In the genomic region with DNA sequence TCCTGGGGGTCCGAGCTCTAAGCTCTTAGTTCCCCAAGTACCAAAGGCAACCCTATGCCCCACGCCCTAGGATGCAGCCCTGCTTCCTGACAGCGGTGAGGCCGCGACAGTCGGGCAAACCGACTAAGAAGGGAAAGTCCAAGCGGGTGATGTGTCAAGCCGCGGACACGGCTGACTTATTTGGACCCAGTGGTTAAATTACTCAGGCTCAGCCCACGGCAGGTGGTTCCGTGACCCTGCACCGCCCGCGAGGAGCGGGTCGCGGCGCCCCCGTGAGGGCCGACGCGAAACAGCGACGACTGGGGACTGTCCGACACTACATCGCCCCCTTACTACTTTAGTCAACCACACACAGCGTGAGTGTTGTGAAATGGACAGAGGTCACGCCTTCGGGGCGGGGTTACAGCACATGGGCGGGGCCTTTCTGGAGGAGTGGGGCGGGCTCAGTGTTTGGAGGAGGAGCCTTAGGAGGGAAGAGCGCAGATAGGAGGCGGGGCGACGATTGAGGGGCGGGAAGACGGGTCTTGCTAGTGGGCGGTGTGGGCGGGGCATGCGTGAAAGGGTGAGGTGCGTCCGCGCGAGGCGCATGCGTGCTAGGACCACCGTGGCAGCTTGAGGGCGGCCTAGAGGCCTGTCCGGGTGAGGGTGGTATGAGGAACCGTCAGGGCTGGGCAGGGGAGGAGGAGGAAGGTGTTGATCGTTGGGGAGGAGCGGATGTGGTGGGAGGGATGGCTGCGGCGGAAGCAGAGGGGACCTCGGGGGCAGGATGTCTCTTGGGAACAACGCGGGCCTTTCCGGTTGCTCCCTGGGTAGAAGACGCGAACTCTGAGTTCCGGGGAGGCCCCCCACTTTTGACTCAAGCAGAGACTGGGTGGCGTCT, we compare ENCODE assay signal across 8 mouse cellular contexts. TPM values are rescaled to one million over a fixed set of nuclear protein-coding genes. Genes with fewer than 3 reads are reported as not detected.
DNase-seq lines count a peak whose midpoint lies in the region; ATAC-seq and TF ChIP-seq lines count a peak whose summit lies in the region.

A gene (plus strand): TSS at position 555 of the 880 bp plus-strand sequence.

- H3K27me3 ChIP-seq in heart, embryonic 12.5 days (replicated peaks): no peaks in the 10 kb centered on the region
- H3K27me3 ChIP-seq in kidney, postnatal 0 days (ENCODE audit: insufficient read depth, low read length): no peaks in the 10 kb centered on the region
- no peaks in the 10 kb centered on the region for H3K27me3 ChIP-seq in liver, embryonic 11.5 days (replicated peaks; ENCODE audit: control insufficient read depth, insufficient read depth, low read length)
- no peaks in the 10 kb centered on the region for H3K27me3 ChIP-seq in stomach, embryonic 14.5 days (ENCODE audit: control insufficient read depth, insufficient read depth, low read length)

- peak within 1 kb of the TSS; percentile 72 for H3K4me2 ChIP-seq in heart, embryonic 12.5 days
- H3K4me2 ChIP-seq in kidney, postnatal 0 days (ENCODE audit: low read length): peak within 1 kb of the TSS; percentile 48
- peak within 1 kb of the TSS; percentile 67 for H3K4me2 ChIP-seq in liver, embryonic 11.5 days
- peak within 1 kb of the TSS; percentile 62 for H3K4me2 ChIP-seq in stomach, embryonic 14.5 days (replicated peaks; ENCODE audit: low read depth, low read length)

- peak; percentile 91 for ATAC-seq in erythroid progenitor cell, adult 5-6 weeks (replicated peaks; ENCODE audit: low FRiP score, poor library complexity, severe bottlenecking)
- ATAC-seq in heart, embryonic 12.5 days (ENCODE audit: insufficient number of reproducible peaks, low FRiP score): peak; percentile 98
- ATAC-seq in kidney, postnatal 0 days (replicated peaks; ENCODE audit: low FRiP score, low read depth): peak; percentile 96
- peak; percentile 95 for ATAC-seq in liver, embryonic 11.5 days (replicated peaks; ENCODE audit: low FRiP score)
- ATAC-seq in stomach, embryonic 14.5 days (ENCODE audit: insufficient number of reproducible peaks, insufficient read depth, low FRiP score, low read depth): peak; percentile 95

- TF ChIP-seq CTCF in kidney, postnatal 0 days (IDR thresholded peaks at IDR 0.05; ENCODE audit: low read depth): peak; percentile 90

- H3K36me3 ChIP-seq in heart, embryonic 12.5 days: peaks cover 23% of the 10 kb centered on the region
- peaks cover 14% of the 10 kb centered on the region; the same call in 1 of the 2 replicates for H3K36me3 ChIP-seq in kidney, postnatal 0 days (ENCODE audit: insufficient read depth, low read length)
- peaks cover 5% of the 10 kb centered on the region for H3K36me3 ChIP-seq in liver, embryonic 11.5 days (ENCODE audit: control insufficient read depth, insufficient read depth, low read length)
- peaks cover 12% of the 10 kb centered on the region; the same call in 1 of the 2 replicates for H3K36me3 ChIP-seq in stomach, embryonic 14.5 days (ENCODE audit: control insufficient read depth, insufficient read depth, low read length)

- H3K4me1 ChIP-seq in heart, embryonic 12.5 days (replicated peaks): peaks cover 13% of the 10 kb centered on the region
- 0 out of 2 replicates have a peak, but pooled peaks cover 4% of the 10 kb centered on the region for H3K4me1 ChIP-seq in kidney, postnatal 0 days (replicated peaks; ENCODE audit: insufficient read depth, low read length)
- peaks cover 9% of the 10 kb centered on the region; the same call in 1 of the 2 replicates for H3K4me1 ChIP-seq in liver, embryonic 11.5 days (replicated peaks; ENCODE audit: control insufficient read depth, insufficient read depth, low read length)
- H3K4me1 ChIP-seq in stomach, embryonic 14.5 days (ENCODE audit: control insufficient read depth, insufficient read depth, low read length): peaks cover 5% of the 10 kb centered on the region

- DNase-seq in CD4-positive helper T cell, adult 2 months (ENCODE audit: low read depth, low spot score): peak; percentile 99
- peak; percentile 95 for DNase-seq in brain, embryonic 18.5 days (ENCODE audit: low read depth, low spot score)
- DNase-seq in kidney, postnatal 0 days (ENCODE audit: low spot score): peak; percentile 99
- peak; percentile 100 for DNase-seq in liver, embryonic 11.5 days (ENCODE audit: low spot score)
- peak; percentile 100 for DNase-seq in naive thymus-derived CD4-positive, alpha-beta T cell, adult 2 months (ENCODE audit: low read depth)

- peak within 1 kb of the TSS; percentile 88 for H3K27ac ChIP-seq in heart, embryonic 12.5 days (ENCODE audit: poor library complexity, severe bottlenecking)
- H3K27ac ChIP-seq in kidney, postnatal 0 days: peak within 1 kb of the TSS; percentile 69
- peak within 1 kb of the TSS; percentile 76 for H3K27ac ChIP-seq in liver, embryonic 11.5 days (ENCODE audit: low read depth, low read length)
- H3K27ac ChIP-seq in stomach, embryonic 14.5 days (ENCODE audit: low read length): peak within 1 kb of the TSS; percentile 85

- peak within 1 kb of the TSS; percentile 74 for H3K9ac ChIP-seq in heart, embryonic 12.5 days
- peak within 1 kb of the TSS; percentile 60 for H3K9ac ChIP-seq in kidney, postnatal 0 days (ENCODE audit: low read depth, low read length)
- peak within 1 kb of the TSS; percentile 74 for H3K9ac ChIP-seq in liver, embryonic 11.5 days (ENCODE audit: low read depth, low read length)
- peak within 1 kb of the TSS; percentile 60 for H3K9ac ChIP-seq in stomach, embryonic 14.5 days (replicated peaks; ENCODE audit: low read depth, low read length)

- H3K4me3 ChIP-seq in heart, embryonic 12.5 days: peak within 1 kb of the TSS; percentile 68
- peak within 1 kb of the TSS; percentile 43 for H3K4me3 ChIP-seq in kidney, postnatal 0 days (replicated peaks; ENCODE audit: low read depth, low read length)
- peak within 1 kb of the TSS; percentile 64 for H3K4me3 ChIP-seq in liver, embryonic 11.5 days (ENCODE audit: low read depth, low read length)
- peak within 1 kb of the TSS; percentile 64 for H3K4me3 ChIP-seq in stomach, embryonic 14.5 days (ENCODE audit: low read depth, low read length)

- H3K9me3 ChIP-seq in heart, embryonic 12.5 days (replicated peaks): peaks cover 4% of the 10 kb centered on the region; the same call in 1 of the 2 replicates
- H3K9me3 ChIP-seq in kidney, postnatal 0 days (replicated peaks; ENCODE audit: low read length): no peaks in the 10 kb centered on the region
- no peaks in the 10 kb centered on the region; the same call in 1 of the 2 replicates for H3K9me3 ChIP-seq in liver, embryonic 11.5 days (ENCODE audit: control insufficient read depth, low read length)
- peaks cover 4% of the 10 kb centered on the region; the same call in 1 of the 2 replicates for H3K9me3 ChIP-seq in stomach, embryonic 14.5 days (ENCODE audit: control insufficient read depth, low read depth, low read length)

- under 1% methylated on average over 65 of the region's 65 CpGs for WGBS in heart, embryonic 12.5 days
- under 1% methylated on average over 65 of the region's 65 CpGs for WGBS in kidney, postnatal 0 days
- under 1% methylated on average over 65 of the region's 65 CpGs for WGBS in liver, embryonic 11.5 days
- WGBS in stomach, embryonic 14.5 days: under 1% methylated on average over 65 of the region's 65 CpGs

RNA-seq across cellular contexts. Expression of the gene that starts here (rescaled TPM):
- total RNA-seq in erythroid progenitor cell, adult 5-6 weeks (2015; ENCODE audit: low replicate concordance): 16.6 and 32.7 TPM in 2 replicates
- 10.1 and 18.6 TPM in 2 replicates for total RNA-seq in erythroid progenitor cell, adult 5-6 weeks (2017; ENCODE audit: low replicate concordance)
- polyA plus RNA-seq in heart, embryonic 12.5 days (2016; fragmentation: Nextera tagmentation; extraction: Ambion mirVana): 32.5 and 33.9 TPM in 2 replicates
- polyA plus RNA-seq in kidney, postnatal 0 days (2015; fragmentation: Nextera tagmentation; extraction: Ambion mirVana): 30.4 and 32.8 TPM in 2 replicates
- 33.7 and 35.5 TPM in 2 replicates for polyA plus RNA-seq in liver, embryonic 11.5 days (2014; fragmentation: Nextera tagmentation; extraction: Ambion mirVana)
- 42.8 and 46.6 TPM in 2 replicates for polyA plus RNA-seq in stomach, embryonic 14.5 days (2014; fragmentation: Nextera tagmentation; extraction: Ambion mirVana)

Comparison
In these comparisons a context has a peak if more than half of its experiments do, and no peak if none do; other contexts are left out.
1. Peak in every context shown above with its lines: DNase-seq, ATAC-seq, H3K4me3 ChIP-seq and H3K27ac ChIP-seq.